Mouse (Mus musculus): ENCODE measurements around the gene I830077J02Rik.
"Not testable (repeated sequence)": the region's sequence is repeated elsewhere in the genome, so short reads cannot be mapped to it uniquely, and the experiment has no call there.

Gene I830077J02Rik

DNA sequence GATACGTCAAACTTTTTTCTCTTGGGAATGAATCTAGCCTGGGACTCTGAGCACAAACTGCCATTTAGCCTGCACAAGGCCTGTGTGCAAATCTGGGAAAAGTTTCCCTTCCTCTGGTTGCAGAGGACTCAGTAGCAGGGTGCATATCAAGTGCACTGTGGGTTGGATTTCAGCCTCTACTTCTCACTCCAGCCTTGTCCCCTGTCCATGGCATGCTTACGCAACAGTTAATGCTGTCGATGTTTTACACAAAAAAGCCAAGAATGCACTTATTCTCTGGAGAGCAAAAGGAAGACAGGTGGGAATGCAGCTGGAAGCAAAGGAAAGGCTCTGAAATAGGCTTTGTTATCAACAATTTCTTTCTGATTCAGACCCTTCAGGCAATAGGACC, 14.1 kb downstream of the I830077J02Rik start:
- no peak for DNase-seq (ENCODE audit: low spot score in 2 of 2)

GRCm38 (mm10) chr3:105917656-105918354, 14.7 kb downstream of the I830077J02Rik start:
- DNase-seq (ENCODE audit: low spot score in 2 of 2), result no peak

GRCm38 (mm10) chr3:105916455-105916854, 16.0 kb downstream of the I830077J02Rik start:
- not testable (repeated sequence) for DNase-seq (ENCODE audit: low spot score in 2 of 2)

- DNase-seq (ENCODE audit: low spot score in 2 of 2), result no peak
These were observed 17.2 kb downstream of the I830077J02Rik start for GRCm38 (mm10) chr3:105915281-105915680.

GRCm38 (mm10) chr3:105913839-105914681, 18.4 kb downstream of the I830077J02Rik start:
- no peak for DNase-seq (ENCODE audit: low spot score in 2 of 2)

GRCm38 (mm10) chr3:105912097-105912880, 20.2 kb downstream of the I830077J02Rik start:
- DNase-seq (ENCODE audit: low spot score in 2 of 2), result no peak

- DNase-seq (ENCODE audit: low spot score in 2 of 2), result no peak
These were observed 21.8 kb downstream of the I830077J02Rik start for GRCm38 (mm10) chr3:105910519-105911190.

DNA sequence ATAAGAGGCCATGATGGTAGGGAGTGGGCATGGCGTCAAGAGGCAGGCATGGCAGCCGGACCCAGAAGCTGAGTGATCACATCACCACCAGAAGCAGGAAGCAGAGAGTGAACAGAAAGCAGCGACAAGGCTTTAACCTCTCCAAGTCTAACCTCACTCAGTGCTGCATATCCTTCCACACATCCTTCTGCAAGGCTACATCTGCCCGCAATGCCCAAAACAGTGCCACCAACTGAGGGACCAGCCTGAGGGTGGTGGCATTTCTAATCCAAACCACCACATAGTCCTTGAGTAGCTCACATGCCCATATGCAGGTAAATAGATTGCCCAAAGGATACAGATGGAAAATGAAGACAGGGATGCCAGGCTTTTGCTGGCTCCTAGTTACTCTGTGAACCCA, 23.5 kb downstream of the I830077J02Rik start:
- DNase-seq (ENCODE audit: low spot score in 2 of 2), result no peak

DNA sequence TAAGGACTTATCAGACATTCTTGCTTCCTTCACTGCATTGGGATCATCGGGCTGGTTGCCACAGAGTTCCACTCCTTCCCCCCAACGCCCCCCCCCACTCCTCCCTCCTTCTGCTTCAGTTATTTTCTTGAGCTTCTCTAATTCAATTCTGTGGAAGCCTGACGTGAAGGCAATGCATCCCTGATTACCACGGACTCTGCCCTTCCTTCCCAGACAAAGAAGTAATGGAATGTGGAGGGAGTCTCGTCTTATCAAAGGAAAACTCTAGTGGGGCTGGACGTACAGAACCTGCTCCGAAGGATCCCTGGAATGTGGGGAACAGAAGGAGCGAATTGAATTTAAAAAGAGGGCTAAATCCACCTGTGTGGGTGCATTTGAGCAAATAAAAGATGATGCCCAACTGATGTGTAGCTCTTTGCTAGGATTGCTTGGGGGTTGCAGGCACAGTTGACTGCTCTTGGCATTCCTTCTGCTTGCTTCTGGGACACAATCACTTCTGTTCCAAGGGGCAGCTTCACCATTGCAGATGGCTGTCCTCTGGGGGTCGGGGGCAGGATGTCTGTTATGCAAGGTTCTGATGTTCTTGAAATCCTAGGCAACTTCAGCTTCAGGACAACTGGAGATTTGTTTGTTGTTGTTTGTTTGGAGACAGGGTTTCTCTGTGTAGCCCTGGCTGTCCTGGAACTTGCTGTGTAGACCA, 24.4 kb downstream of the I830077J02Rik start:
- no peak for DNase-seq (ENCODE audit: low spot score in 2 of 2)

GRCm38 (mm10) chr3:105904721-105905120, 27.7 kb downstream of the I830077J02Rik start:
- no peak for DNase-seq (ENCODE audit: low spot score in 2 of 2)

DNA sequence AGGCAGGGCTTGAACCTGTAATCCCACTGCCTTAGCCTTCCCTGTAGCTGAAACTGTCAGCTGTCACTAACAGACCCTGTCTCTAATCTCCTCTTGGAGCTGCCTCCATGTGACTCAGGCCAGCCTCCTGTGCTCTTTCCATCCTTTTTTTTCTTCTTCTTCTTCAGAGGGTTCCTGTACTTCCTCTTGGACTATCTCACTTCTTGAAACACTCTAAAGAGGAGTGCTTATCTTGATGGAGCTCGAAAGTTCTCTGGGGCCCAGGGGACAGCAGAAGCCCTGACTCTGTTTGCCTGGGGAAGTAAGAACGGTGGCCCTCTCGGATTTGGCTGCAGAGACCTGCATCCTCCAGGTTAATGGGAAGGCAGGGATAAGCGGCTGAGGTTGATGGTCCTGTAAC, 28.3 kb downstream of the I830077J02Rik start:
- no peak for DNase-seq (ENCODE audit: low spot score in 2 of 2)

DNA sequence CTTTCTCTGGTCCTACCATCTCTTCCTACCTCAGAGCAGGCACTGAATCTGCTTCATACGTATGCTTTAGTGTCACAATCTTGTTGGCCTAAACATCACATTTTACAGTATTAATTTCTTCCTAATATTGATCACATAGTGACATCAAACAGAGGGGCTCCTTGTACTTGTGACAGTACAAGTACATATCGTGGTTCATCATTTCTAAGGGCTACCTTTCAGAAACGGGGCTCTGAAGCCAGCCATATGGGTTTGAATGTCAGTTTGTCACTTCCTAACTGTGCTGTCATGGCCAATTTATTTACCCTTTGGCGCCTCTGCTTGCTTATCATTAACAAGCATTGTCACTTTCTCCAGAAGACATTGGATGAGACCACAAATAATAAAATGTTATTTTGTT, 31.0 kb downstream of the I830077J02Rik start:
- DNase-seq (ENCODE audit: low spot score in 2 of 2), result no peak

DNA sequence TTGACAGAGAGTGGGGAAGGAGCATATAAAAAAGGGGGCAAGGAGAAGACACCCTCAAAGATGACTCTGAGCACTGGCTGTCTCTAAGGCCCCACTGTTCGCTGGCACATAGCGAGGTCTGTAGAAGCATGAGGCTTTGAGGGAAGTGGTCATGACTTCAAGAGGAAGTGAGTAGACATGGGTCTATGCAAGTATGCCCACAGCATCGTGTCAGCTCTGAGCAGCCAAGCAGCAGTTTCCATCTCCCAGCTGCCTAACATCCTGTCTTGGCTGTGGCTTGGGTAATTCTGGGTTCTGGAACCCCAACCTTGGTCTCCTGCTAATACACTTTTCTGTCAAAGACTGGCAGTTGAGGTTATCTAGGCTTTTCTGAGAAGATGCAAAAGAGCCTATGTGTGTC, 31.7 kb downstream of the I830077J02Rik start:
- DNase-seq (ENCODE audit: low spot score in 2 of 2), result no peak

DNA sequence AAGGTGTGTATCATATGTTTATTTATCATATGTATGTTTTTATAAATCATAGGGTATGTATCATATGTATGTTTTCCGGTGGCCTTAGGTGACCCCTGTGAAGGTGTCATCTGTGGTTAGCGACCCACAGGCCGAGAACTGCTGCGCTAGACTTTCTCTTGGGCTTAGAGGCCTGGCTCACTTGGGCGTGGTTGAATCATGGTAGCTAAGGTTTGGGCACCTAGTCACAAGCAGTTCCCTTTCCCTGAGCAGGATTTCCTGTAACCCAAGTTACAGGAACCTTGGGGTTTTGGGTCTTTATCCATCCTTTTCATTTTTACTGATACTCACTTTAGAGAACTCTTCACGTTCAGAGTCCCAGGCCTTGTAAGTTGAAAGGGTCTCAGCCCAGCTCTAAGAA, 32.2 kb downstream of the I830077J02Rik start:
- DNase-seq (ENCODE audit: low spot score in 2 of 2), result no peak

DNA sequence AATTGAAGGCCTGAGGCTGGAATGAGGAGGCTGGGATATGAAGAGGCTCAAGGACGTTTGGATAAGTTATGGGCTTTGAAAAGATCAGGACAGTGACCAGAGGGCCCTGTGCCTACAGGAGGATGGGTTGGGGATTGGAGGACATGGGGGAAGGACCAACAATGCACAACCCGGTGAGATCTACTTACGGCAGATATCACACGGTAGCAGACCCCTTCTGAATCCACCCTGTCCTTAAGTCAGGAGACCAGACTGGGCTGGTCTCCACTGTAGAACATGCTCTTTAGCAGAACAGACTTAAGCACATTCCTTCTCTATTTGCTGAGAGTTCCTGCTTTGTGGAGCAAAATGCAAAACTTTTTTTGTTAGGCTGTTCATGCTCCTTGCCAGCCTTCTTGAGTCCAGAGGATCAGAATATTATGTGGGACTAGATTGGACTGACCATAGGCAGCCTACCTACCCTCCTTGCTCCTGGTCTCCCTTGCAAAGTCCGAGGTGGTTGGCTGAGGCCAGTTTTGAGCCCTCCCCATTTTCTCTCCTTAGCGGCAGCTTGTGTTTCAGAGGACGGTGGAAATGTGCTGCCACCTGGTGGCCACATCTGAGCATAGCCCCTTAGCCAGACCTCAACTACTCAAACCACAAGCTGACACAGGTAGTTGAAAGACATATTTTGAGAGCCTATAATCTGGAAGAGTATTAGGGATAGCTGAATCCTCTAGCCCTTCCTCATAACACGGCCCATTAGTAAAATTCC, 32.9 kb downstream of the I830077J02Rik start:
- DNase-seq (ENCODE audit: low spot score in 2 of 2), result peak; percentile 85 to 86

- DNase-seq (ENCODE audit: low spot score in 2 of 2), result no peak
These were observed 33.6 kb downstream of the I830077J02Rik start for GRCm38 (mm10) chr3:105898861-105899260.

DNA sequence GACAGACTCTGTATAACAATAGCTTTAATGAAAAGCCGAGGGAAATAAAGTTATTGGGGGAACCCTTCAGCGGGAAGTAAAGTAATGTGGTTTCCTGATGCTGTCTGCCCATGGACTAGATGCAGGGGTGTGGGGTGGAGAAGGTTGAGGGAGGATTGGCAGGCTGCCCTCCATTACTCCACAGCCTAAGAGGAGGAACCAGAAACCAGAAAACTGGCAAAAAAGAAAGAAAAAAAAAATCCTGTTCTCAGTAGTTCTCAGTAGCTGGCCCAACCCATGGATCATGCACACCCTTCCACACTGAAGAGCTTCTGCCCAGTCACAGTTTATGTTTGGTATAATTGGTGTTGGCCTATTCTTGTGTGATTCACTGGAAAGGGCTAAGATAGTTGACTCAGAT, 34.1 kb downstream of the I830077J02Rik start:
- DNase-seq (ENCODE audit: low spot score in 2 of 2), result no peak

GRCm38 (mm10) chr3:105896811-105897210, 35.7 kb downstream of the I830077J02Rik start:
- no peak for DNase-seq (ENCODE audit: low spot score in 2 of 2)

- peak in 1 of 2 experiments; percentile 62 for DNase-seq (ENCODE audit: low spot score in 2 of 2)
These were observed 37.6 kb downstream of the I830077J02Rik start for GRCm38 (mm10) chr3:105894601-105895592.
